Mouse (Mus musculus) right cerebral cortex, adult 18-20 months (tissue): ENCODE results near the gene Xrcc3.

ENCODE experiments used
- DNase-seq: peaks from one replicate; pipeline ENCODE4 v3.0.0; 2022; ENCODE audit warnings: mixed read lengths

The Xrcc3 gene

GRCm38 (mm10) chr12:111813766-111814617 is at the start of gene Xrcc3, which contains the start of gene Zfyve21:
Gene Xrcc3 (minus strand): TSS chr12:111813873.
Gene Zfyve21 (plus strand): TSS chr12:111814170.
- DNase-seq: peak; percentile 99

DNA sequence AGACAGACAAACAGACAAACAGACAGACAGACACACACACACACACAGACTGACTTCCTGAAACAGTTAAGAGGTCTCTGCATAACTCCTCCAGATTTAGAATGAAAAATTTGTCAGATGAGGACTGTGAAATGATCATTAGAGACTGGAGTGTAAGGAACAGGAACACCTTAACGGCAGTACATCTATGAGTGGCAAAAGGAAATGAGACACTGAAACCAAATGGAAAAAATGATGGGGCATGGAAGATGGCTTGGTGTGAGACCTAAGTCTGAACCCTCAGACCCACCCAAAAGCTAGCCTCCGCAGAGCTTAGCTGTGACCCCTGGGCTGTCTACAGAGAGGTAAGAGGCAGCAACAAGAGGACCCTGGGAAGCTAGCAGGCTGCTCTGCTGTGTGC is 41.8 kb upstream of the Xrcc3 start:
- DNase-seq: no peak

DNA sequence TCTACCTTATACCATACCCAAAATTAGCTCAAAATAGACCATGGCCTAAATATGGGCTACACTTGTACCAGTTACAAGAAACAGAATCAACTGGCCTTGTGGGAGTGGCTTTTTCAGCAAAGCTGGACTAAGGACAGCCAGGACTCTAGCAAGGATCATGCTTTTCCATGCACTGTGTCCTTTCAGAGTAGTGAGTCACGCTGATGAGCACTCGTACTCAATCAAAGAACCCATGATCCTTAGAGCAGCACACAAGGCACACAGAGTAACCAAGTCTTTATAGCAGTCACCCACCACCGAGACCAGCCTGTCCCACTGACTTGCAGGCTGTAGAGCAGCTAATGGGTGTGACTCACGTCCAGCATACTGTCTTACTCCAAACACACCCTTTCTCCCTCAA is 39.9 kb upstream of the Xrcc3 start:
- no peak for DNase-seq

GRCm38 (mm10) chr12:111853011-111853436 is 39.4 kb upstream of the Xrcc3 start:
- no peak for DNase-seq

DNA sequence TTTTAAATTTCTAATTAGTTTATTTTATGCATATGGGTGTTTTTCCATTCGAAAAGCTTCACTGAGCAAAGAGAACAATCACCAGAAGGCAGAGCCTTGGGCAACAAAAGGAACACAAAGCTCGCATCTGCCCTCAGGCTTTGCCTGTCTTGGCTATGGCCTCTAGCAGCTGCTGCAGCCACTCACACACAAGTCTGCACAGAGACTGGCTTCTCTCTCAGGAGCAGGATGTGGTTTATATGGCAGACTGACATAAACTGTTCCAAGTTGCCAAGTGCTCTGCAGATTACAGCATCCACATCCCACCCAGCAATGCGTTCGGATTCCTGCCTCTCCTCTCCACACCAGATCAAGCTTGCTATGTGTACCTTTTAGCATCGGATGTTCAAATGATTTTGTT is 38.1 kb upstream of the Xrcc3 start:
- DNase-seq: no peak

GRCm38 (mm10) chr12:111851235-111851634 is 37.6 kb upstream of the Xrcc3 start:
- DNase-seq: no peak

- DNase-seq: no peak
Measured at GRCm38 (mm10) chr12:111848300-111848798, 34.7 kb upstream of the Xrcc3 start.

DNA sequence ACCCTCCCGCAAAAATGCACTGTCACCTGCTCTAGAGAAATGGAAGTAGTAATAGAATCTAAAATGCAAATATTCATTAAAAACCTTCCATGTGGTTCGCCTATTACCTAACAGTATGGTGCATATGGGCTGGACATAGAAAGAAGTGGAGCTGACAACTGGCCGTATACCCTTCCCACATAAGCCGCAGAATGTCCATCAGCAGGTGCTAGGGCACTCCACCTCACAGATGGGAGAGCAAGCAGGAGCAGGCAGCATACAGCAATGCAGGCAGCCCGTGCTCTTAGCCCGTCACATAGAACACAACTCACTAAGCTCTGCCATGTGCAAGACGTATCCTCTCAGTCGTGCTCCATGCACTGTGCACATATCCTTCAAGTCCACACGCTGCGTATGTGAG is 33.1 kb upstream of the Xrcc3 start:
- DNase-seq: no peak

- no peak for DNase-seq
Measured at GRCm38 (mm10) chr12:111845953-111846352, 32.3 kb upstream of the Xrcc3 start.

DNA sequence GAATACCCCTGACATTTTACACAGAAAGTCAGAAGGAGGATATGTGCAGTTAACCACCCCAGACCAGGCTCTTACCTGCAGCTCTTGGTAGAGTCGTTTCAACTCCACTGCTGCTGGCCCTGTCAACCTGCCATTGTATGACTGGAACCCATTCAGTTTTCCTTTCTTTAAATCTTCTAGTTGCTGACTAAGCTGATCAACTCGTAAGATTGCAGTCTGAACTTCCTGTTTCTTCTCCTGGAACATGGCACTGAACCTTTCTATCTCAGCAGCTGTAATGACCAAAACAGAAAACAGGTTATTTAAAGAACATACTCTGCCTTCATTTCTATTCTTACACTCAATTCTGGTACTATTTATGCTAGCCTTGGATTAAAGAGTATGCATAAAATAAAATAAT is 29.8 kb upstream of the Xrcc3 start:
- no peak for DNase-seq

- DNase-seq: no peak
Measured at GRCm38 (mm10) chr12:111842565-111843433, 29.1 kb upstream of the Xrcc3 start.

- no peak for DNase-seq
Measured at GRCm38 (mm10) chr12:111833457-111833856, 19.8 kb upstream of the Xrcc3 start.

- no peak for DNase-seq
Measured at GRCm38 (mm10) chr12:111832643-111833042, 19.0 kb upstream of the Xrcc3 start.

GRCm38 (mm10) chr12:111830375-111830774 is 16.7 kb upstream of the Xrcc3 start:
- no peak for DNase-seq

GRCm38 (mm10) chr12:111829954-111830353 is 16.3 kb upstream of the Xrcc3 start:
- no peak for DNase-seq

DNA sequence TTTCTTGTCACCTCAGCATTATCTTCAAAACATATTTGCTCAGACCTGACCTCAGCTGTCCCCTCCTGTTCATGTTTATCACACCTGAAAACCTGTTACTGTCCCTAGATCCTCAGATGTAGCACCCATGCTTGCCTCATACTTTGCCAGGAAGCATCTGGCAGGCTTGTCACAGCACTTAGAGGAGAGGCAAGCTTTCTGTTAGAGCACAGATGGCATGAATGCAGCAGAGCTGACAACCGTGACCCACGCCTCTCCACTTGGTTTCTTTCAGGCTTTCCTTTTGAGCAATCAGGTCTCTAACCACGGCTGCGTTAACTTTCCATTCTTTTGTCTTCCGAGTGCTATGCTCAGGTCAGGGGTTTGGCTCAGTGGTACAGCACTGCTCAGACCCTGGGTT is 15.8 kb upstream of the Xrcc3 start:
- DNase-seq: peak; percentile 48

GRCm38 (mm10) chr12:111827556-111827955 is 13.9 kb upstream of the Xrcc3 start:
- no peak for DNase-seq

GRCm38 (mm10) chr12:111821931-111822330 is 8.3 kb upstream of the Xrcc3 start:
- DNase-seq: no peak

DNA sequence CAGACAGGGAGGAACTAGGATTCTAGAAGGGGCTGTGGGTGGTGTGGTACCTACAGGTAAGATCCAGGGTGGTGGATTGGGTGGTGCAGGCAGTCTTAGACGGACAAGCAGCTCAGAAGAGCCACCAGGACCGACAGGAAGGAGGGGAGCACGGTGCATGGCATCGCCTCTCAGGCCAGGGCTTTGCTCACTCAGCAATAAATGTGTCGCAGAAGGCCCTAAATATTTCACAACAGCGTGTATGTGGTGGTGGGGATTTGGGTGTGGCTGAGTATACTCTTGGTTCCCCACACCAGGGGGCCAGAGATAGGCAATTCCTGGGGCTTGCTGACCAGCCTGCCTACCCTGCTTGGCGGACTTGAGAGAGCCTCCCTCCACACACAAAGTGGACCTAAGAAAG is 7.0 kb upstream of the Xrcc3 start:
- no peak for DNase-seq

DNA sequence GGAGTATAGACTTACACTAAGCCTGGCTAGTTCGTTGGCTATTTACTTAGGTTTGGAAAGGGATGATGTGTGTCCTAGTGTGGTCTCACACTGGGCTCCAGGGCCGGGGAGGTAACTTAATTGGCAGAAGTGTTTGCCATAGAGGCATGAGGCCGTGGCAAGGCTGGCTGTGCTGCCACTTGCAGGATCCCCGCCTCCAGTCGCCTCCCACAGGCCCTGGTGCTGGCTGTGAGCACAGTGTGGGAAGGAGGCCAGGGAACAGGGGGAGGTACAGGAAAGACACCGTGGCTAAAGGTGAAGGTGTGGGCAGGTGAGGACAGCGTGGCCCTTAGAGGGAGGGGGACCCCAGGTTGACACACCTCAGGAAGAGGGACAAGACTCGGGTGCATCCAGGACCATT is 6.3 kb upstream of the Xrcc3 start:
- DNase-seq: peak; percentile 54

- no peak for DNase-seq
Measured at GRCm38 (mm10) chr12:111817991-111818390, 4.3 kb upstream of the Xrcc3 start.

DNA sequence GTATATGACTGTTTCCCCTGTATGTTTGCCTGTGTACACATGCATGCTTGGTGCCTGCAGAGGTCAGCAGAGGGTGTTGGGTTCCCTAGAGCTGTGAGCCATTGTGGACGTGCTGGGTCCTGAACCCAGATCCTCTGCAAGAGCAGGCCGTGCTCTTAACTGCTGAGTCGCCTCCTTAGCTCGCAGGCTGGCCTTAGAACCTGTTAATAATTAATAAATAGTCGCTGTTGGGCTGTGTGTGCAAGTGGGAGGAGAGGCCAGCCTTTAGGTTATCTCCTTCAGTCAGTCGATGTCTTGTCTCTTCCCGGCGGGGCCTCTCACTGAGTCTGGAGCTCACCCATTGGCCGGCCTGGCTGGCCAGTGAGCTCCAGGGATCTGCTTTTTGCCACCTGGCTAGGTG is 3.3 kb upstream of the Xrcc3 start:
- no peak for DNase-seq

GRCm38 (mm10) chr12:111816528-111816927 is 2.9 kb upstream of the Xrcc3 start:
- DNase-seq: peak; percentile 85
